Mouse (Mus musculus) CH12.LX (cell line): Measurements from ENCODE around the gene Gm27027. TPM values are rescaled to one million over a fixed set of nuclear protein-coding genes. Genes with fewer than 3 reads are reported as not detected.
A peak's percentile ranks its signal among the peaks of the same experiment; 100 is the strongest.

Source experiments
- DNase-seq: peaks from one replicate; pipeline ENCODE4 v3.0.0-alpha.2; 2013; ENCODE audit errors: extremely low read depth
- H3K27ac ChIP-seq: 2 replicates; pipeline ENCODE4 v1.5.1; 2012; ENCODE audit warnings: low read depth, mild to moderate bottlenecking, control low read depth, moderate library complexity; ENCODE audit not compliant: insufficient read depth
- H3K27me3 ChIP-seq: replicated peaks from 2 replicates; pipeline ENCODE3; 2012; ENCODE audit warnings: inconsistent platforms
- H3K36me3 ChIP-seq, 2 experiments: replicated peaks in 1 of 2; 2 replicates each; pipeline versions ENCODE3 to v1.6.1; 2012; ENCODE audit warnings: inconsistent platforms in 1 of 2, low read length in 1 of 2, mild to moderate bottlenecking in 1 of 2, mixed read lengths in 1 of 2, moderate library complexity in 1 of 2; ENCODE audit not compliant: control insufficient read depth in 1 of 2, insufficient read depth in 1 of 2
- H3K4me1 ChIP-seq, 2 experiments: 2 replicates each; pipeline ENCODE4 v1.6.1; 2012; ENCODE audit warnings: inconsistent platforms in 1 of 2, moderate library complexity in 1 of 2; ENCODE audit not compliant: insufficient read depth in 2 of 2, control insufficient read depth in 1 of 2
- H3K4me2 ChIP-seq: 2 replicates; pipeline ENCODE4 v1.6.1; 2012; ENCODE audit warnings: low read depth, mild to moderate bottlenecking, control low read depth; ENCODE audit not compliant: poor library complexity, insufficient read depth, severe bottlenecking
- H3K4me3 ChIP-seq, 3 experiments: fragments of 150-350 bp in 1 of 3; sonication (generic) in 1 of 3; replicated peaks in 1 of 3; 2 replicates each; pipeline versions ENCODE3 to v1.5.1; 2011 to 2012; ENCODE audit warnings: low read depth in 2 of 3, low read length in 2 of 3, mild to moderate bottlenecking in 2 of 3, moderate library complexity in 2 of 3, control low read depth in 1 of 3, improper control_type of control experiment in 1 of 3, inconsistent platforms in 1 of 3, mixed read lengths in 1 of 3; ENCODE audit not compliant: poor library complexity in 1 of 3
- H3K79me2 ChIP-seq: replicated peaks from 2 replicates; pipeline ENCODE4 v1.6.1; 2012; ENCODE audit warnings: mild to moderate bottlenecking, moderate library complexity; ENCODE audit not compliant: control insufficient read depth, poor library complexity, insufficient read depth, severe bottlenecking; ENCODE audit errors: extremely low read depth
- H3K9ac ChIP-seq: 2 replicates; pipeline ENCODE4 v1.6.1; 2012; ENCODE audit warnings: low read depth, mild to moderate bottlenecking, control low read depth, moderate library complexity; ENCODE audit not compliant: insufficient read depth
- H3K9me3 ChIP-seq: replicated peaks from 2 replicates; pipeline ENCODE3; 2012; ENCODE audit warnings: low read length, inconsistent platforms, mixed read lengths
- BHLHE40 ChIP-seq: IDR thresholded peaks from 2 replicates; pipeline ENCODE4 v1.6.1; 2011; ENCODE audit warnings: mild to moderate bottlenecking, low read depth, low read length, improper control_type of control experiment
- CHD1 ChIP-seq: IDR thresholded peaks from 2 replicates; pipeline ENCODE4 v1.6.1; 2012; ENCODE audit warnings: low read depth, low read length, improper control_type of control experiment, inconsistent platforms
- CHD2 ChIP-seq: IDR thresholded peaks from 2 replicates; pipeline ENCODE4 v1.6.1; 2011; ENCODE audit warnings: low read length, improper control_type of control experiment
- CTCF ChIP-seq, 2 experiments: IDR thresholded peaks in 1 of 2; conservative IDR thresholded peaks in 1 of 2; 2 replicates each; pipeline ENCODE4 v1.5.1; 2011 to 2012; ENCODE audit warnings: low read depth in 2 of 2, low read length in 2 of 2, improper control_type of control experiment in 1 of 2, inconsistent platforms in 1 of 2, mild to moderate bottlenecking in 1 of 2, moderate library complexity in 1 of 2
- EP300 ChIP-seq: IDR thresholded peaks from 2 replicates; pipeline ENCODE4 v1.6.1; 2011; ENCODE audit warnings: low read length, improper control_type of control experiment
- ETS1 ChIP-seq: conservative IDR thresholded peaks from 2 replicates; pipeline ENCODE4 v1.6.1; 2012; ENCODE audit warnings: low read depth, mild to moderate bottlenecking, inconsistent platforms, low read length, improper control_type of control experiment, moderate library complexity
- HCFC1 ChIP-seq: IDR thresholded peaks from 2 replicates; pipeline ENCODE4 v1.6.1; 2012; ENCODE audit warnings: low read depth, mild to moderate bottlenecking, inconsistent platforms, low read length, improper control_type of control experiment
- IRF4 ChIP-seq: IDR thresholded peaks from 2 replicates; pipeline ENCODE4 v1.6.1; 2014; ENCODE audit warnings: low read depth, mild to moderate bottlenecking, inconsistent platforms, low read length, improper control_type of control experiment
- MAX ChIP-seq: IDR thresholded peaks from 2 replicates; pipeline ENCODE4 v1.6.1; 2011; ENCODE audit warnings: low read length, improper control_type of control experiment
- MYC ChIP-seq: IDR thresholded peaks from 2 replicates; pipeline ENCODE4 v1.6.1; 2011; ENCODE audit warnings: low read depth, mild to moderate bottlenecking, improper control_type of control experiment, low read length
- NELFE ChIP-seq: IDR thresholded peaks from 2 replicates; pipeline ENCODE4 v1.6.1; 2011; ENCODE audit warnings: low read depth, low read length, improper control_type of control experiment
- POLR2AphosphoS2 ChIP-seq: IDR thresholded peaks from 2 replicates; pipeline ENCODE4 v1.6.1; 2011; ENCODE audit warnings: low read depth, low read length, improper control_type of control experiment
- RCOR1 ChIP-seq: conservative IDR thresholded peaks from 2 replicates; pipeline ENCODE4 v1.6.1; 2012; ENCODE audit warnings: low read depth, mild to moderate bottlenecking, inconsistent platforms, low read length, improper control_type of control experiment
- SIN3A ChIP-seq: IDR thresholded peaks from 2 replicates; pipeline ENCODE4 v1.6.1; 2012; ENCODE audit warnings: low read length, improper control_type of control experiment, inconsistent platforms
- SMC3 ChIP-seq: IDR thresholded peaks from 2 replicates; pipeline ENCODE4 v1.6.1; 2011; ENCODE audit warnings: low read depth, low read length, improper control_type of control experiment
- UBTF ChIP-seq: IDR thresholded peaks from 2 replicates; pipeline ENCODE4 v1.6.1; 2012; ENCODE audit warnings: low read depth, mild to moderate bottlenecking, inconsistent platforms, low read length, improper control_type of control experiment, moderate library complexity
- ZMIZ1 ChIP-seq: IDR thresholded peaks from 2 replicates; pipeline ENCODE4 v1.6.1; 2012; ENCODE audit warnings: low read depth, mild to moderate bottlenecking, inconsistent platforms, low read length, improper control_type of control experiment
- dilution Hi-C: fragments of 300-500 bp; cut with MboI; formaldehyde crosslinking; loops from 2 replicates; pipeline ENCODE4 v1.14.3; 2020; ENCODE audit warnings: low sequenced_read_pairs; ENCODE audit not compliant: extremely low pct_unique_long_range_greater_than_20kb, extremely low pct_ligation_motif_present
- in situ Hi-C: fragments of 300-500 bp; cut with MboI; formaldehyde crosslinking; loops from 3 replicates; pipeline ENCODE4 v1.14.3; 2019; ENCODE audit warnings: low sequenced_read_pairs, low pct_ligation_motif_present, low pct_unique_long_range_greater_than_20kb, mixed read lengths
- polyA plus RNA-seq: library from polyadenylated mRNA; unstranded; fragments of >175 nt; gene quantifications from 2 replicates; pipeline ENCODE4 v1.2.1, GENCODE M21; 2012; ENCODE audit warnings: low read depth; ENCODE audit not compliant: insufficient read length
- total RNA-seq, 2 experiments: library from RNA; depleted of rRNA; stranded (reverse); fragments of 300-350 nt in 1 of 2; fragments of >200 nt in 1 of 2; gene quantifications; 2 replicates each; pipeline ENCODE4 v1.2.3; 2012 to 2014

Gene Gm27027
- total and polyA plus RNA-seq, 3 experiments = not detected

GRCm38 (mm10) chr2:93975526-93976435 lies 20.4 kb downstream of the Gm27027 start:
- no peaks in the 10 kb centered on the region for H3K27me3 ChIP-seq
- in situ Hi-C loops (no loop called here), dilution Hi-C loops (no loop called here)
- peak overlapping the region in 2 of 3 experiments; percentile 16 to 35 for H3K4me3 ChIP-seq
- peaks cover 3 to 30% of the 10 kb centered on the region in 2 experiments for H3K36me3 ChIP-seq
- H3K9ac ChIP-seq = no peak overlapping the region
- H3K79me2 ChIP-seq = no peaks in the 10 kb centered on the region
- no peaks in the 10 kb centered on the region for H3K9me3 ChIP-seq
- H3K4me2 ChIP-seq = 0 out of 2 replicates have a peak overlapping the region, but pooled peaks have one; percentile 19
- H3K27ac ChIP-seq = no peak overlapping the region
- TF ChIP-seq HCFC1 (no peak), SIN3A (no peak), RCOR1 (no peak), BHLHE40 (no peak), IRF4 (no peak), ZMIZ1 (no peak), NELFE (no peak), MAX (no peak), POLR2AphosphoS2 (no peak), ETS1 (no peak), EP300 (no peak), CHD2 (no peak)
- peaks cover 13 to 26% of the 10 kb centered on the region in 2 experiments for H3K4me1 ChIP-seq
- DNase-seq = no peak

- no peak for TF ChIP-seq RCOR1
- TF ChIP-seq CTCF (conservative IDR thresholded peaks at IDR 0.05 in 1 of 2, IDR thresholded peaks at IDR 0.05 in 1 of 2; ENCODE audit: low read depth in 2 of 2, low read length in 2 of 2) = no peak
- no peak for TF ChIP-seq UBTF
- no peak for TF ChIP-seq SMC3
- TF ChIP-seq CHD1 = no peak
- TF ChIP-seq MYC = no peak
- peaks cover 0 to 22% of the 10 kb centered on the region in 2 experiments for H3K36me3 ChIP-seq
Observed at GRCm38 (mm10) chr2:93975041-93975440, 21.1 kb downstream of the Gm27027 start.

More at GRCm38 (mm10) chr2:93975041-93975440, 21.1 kb downstream of the Gm27027 start:
- DNase-seq = no peak
- in situ Hi-C loops = no loop called here
- Histone ChIP-seq H3K4me1 (peaks cover 13 to 26% of the 10 kb centered on the region in 2 experiments), H3K9me3 (no peaks in the 10 kb centered on the region), H3K4me3 (no peak overlapping the region), H3K79me2 (no peaks in the 10 kb centered on the region), H3K9ac (no peak overlapping the region), H3K27me3 (no peaks in the 10 kb centered on the region), H3K4me2 (no peak overlapping the region), H3K27ac (no peak overlapping the region)
- dilution Hi-C loops = no loop called here
